Mouse (Mus musculus) liver, embryonic 14.5 days (tissue): Measurements from ENCODE around the gene Map7. TPM values are rescaled to one million over a fixed set of nuclear protein-coding genes. Genes with fewer than 3 reads are reported as not detected.

ENCODE experiments used
- ATAC-seq: fragments of 200-750 bp; cut with Nextera tagmentation; 2 replicates; pipeline ENCODE4 v1.8.0; 2017; ENCODE audit warnings: moderate number of reproducible peaks, mild to moderate bottlenecking, moderate library complexity; ENCODE audit not compliant: insufficient read depth
- DNase-seq, 3 experiments: peaks; one replicate each; pipeline ENCODE4 v3.0.0-alpha.2; 2012 to 2013; ENCODE audit warnings: low read depth in 3 of 3, low spot score in 3 of 3
- H3K27ac ChIP-seq: fragments of 300-500 bp; sonication (generic); 2 replicates; pipeline ENCODE4 v1.5.1; 2014; ENCODE audit warnings: moderate library complexity, mild to moderate bottlenecking, control low read depth, inconsistent platforms
- H3K27me3 ChIP-seq: fragments of 300-500 bp; sonication (generic); 2 replicates; pipeline ENCODE4 v1.6.1; 2014; ENCODE audit warnings: mild to moderate bottlenecking, low read length, moderate library complexity; ENCODE audit not compliant: control insufficient read depth, insufficient read depth
- H3K36me3 ChIP-seq: fragments of 300-500 bp; sonication (generic); replicated peaks from 2 replicates; pipeline ENCODE4 v1.6.1; 2014; ENCODE audit warnings: low read depth; ENCODE audit not compliant: control insufficient read depth, insufficient read depth
- H3K4me1 ChIP-seq, 2 experiments: fragments of 200-500 bp in 1 of 2; fragments of 300-500 bp in 1 of 2; sonication (generic) in 1 of 2; replicated peaks; 2 replicates each; pipeline ENCODE4 v1.6.1; 2012 to 2014; ENCODE audit warnings: antibody characterized with exemption in 1 of 2, inconsistent platforms in 1 of 2, low read length in 1 of 2; ENCODE audit not compliant: control insufficient read depth in 2 of 2, insufficient read depth in 2 of 2
- H3K4me2 ChIP-seq: fragments of 300-500 bp; sonication (generic); 2 replicates; pipeline ENCODE4 v1.6.1; 2014; ENCODE audit warnings: low read depth, mild to moderate bottlenecking, control low read depth, moderate library complexity
- H3K4me3 ChIP-seq, 2 experiments: fragments of 200-500 bp in 1 of 2; fragments of 300-500 bp in 1 of 2; sonication (generic) in 1 of 2; 2 replicates each; pipeline ENCODE4 v1.5.1; 2012 to 2014; ENCODE audit warnings: low read depth in 2 of 2, low read length in 2 of 2, mild to moderate bottlenecking in 2 of 2, control low read depth in 1 of 2, inconsistent platforms in 1 of 2, moderate library complexity in 1 of 2; ENCODE audit not compliant: insufficient read depth in 1 of 2
- H3K9ac ChIP-seq: fragments of 300-500 bp; sonication (generic); replicated peaks from 2 replicates; pipeline ENCODE4 v1.6.1; 2014; ENCODE audit warnings: mild to moderate bottlenecking, control low read depth, moderate library complexity
- H3K9me3 ChIP-seq: fragments of 300-500 bp; sonication (generic); 2 replicates; pipeline ENCODE4 v1.6.1; 2016; ENCODE audit warnings: low read length, mixed read lengths; ENCODE audit not compliant: control insufficient read depth
- CTCF ChIP-seq: IDR thresholded peaks from 2 replicates; pipeline ENCODE4 v1.5.1; 2016; ENCODE audit warnings: antibody characterized with exemption, low read depth, control low read depth
- EP300 ChIP-seq: IDR thresholded peaks from 2 replicates; pipeline ENCODE4 v1.6.1; 2016; ENCODE audit warnings: antibody characterized with exemption, low read depth
- WGBS: fragments of 180-500 bp; shearing (Covaris S2); extraction: QIAGEN DNeasy Blood & Tissue Kit; methylation state at CpG from one replicate; pipeline ENCODE4 v1.1.7; 2014; ENCODE audit not compliant: insufficient replicate concordance; 5-methylcytosine and 5-hydroxymethylcytosine counted together
- polyA plus RNA-seq, 2 experiments: library from polyadenylated mRNA; depleted of rRNA in 1 of 2; stranded (reverse) in 1 of 2; unstranded in 1 of 2; fragments of >200 nt; fragmentation: Nextera tagmentation in 1 of 2; extraction: Ambion mirVana in 1 of 2; gene quantifications; 2 replicates each; pipeline versions ENCODE4 v1.2.1 to v1.2.3; 2012 to 2014

Map7 gene
- polyA plus RNA-seq, 2 experiments, result 2.2 to 2.3 TPM

- ATAC-seq, result no peak
- Histone ChIP-seq H3K9ac (no peak overlapping the region), H3K27me3 (no peaks in the 10 kb centered on the region), H3K4me1 (peaks cover 0 to 2% of the 10 kb centered on the region in 2 experiments; a peak in 2 of 4 replicates), H3K4me3 (no peak overlapping the region), H3K36me3 (no peaks in the 10 kb centered on the region), H3K4me2 (no peak overlapping the region), H3K27ac (no peak overlapping the region), H3K9me3 (no peaks in the 10 kb centered on the region)
- TF ChIP-seq CTCF, result no peak
- TF ChIP-seq EP300, result no peak
- WGBS, result 68% methylated on average over 17 of the region's 17 CpGs
- DNase-seq, result no peak
Measured at GRCm38 (mm10) chr10:20141376-20141775, 6.9 kb upstream of the Map7 start.

GRCm38 (mm10) chr10:20148773-20149120, 476 bp downstream of the Map7 start:
- 1% methylated on average over 54 of the region's 58 CpGs for WGBS
- Histone ChIP-seq H3K4me3 (peak overlapping the region; percentile 67 to 78), H3K36me3 (no peaks in the 10 kb centered on the region), H3K27ac (no peak overlapping the region), H3K9ac (peak overlapping the region; percentile 67), H3K4me2 (peak overlapping the region; percentile 88), H3K27me3 (peaks cover 28% of the 10 kb centered on the region), H3K4me1 (peaks cover 0 to 2% of the 10 kb centered on the region in 2 experiments; a peak in 1 of 4 replicates), H3K9me3 (no peaks in the 10 kb centered on the region)
- ATAC-seq (peak; percentile 87), DNase-seq (peak in 1 of 3 experiments; percentile 46)
- TF ChIP-seq CTCF, result no peak
- no peak for TF ChIP-seq EP300

GRCm38 (mm10) chr10:20149121-20149834, 1.0 kb downstream of the Map7 start:
- Histone ChIP-seq H3K4me2 (peak overlapping the region; percentile 88), H3K27me3 (peaks cover 28% of the 10 kb centered on the region), H3K4me3 (peak overlapping the region; percentile 67 to 78), H3K9ac (peak overlapping the region; percentile 67), H3K4me1 (peaks cover 0 to 2% of the 10 kb centered on the region in 2 experiments; a peak in 1 of 4 replicates), H3K27ac (no peak overlapping the region), H3K9me3 (no peaks in the 10 kb centered on the region), H3K36me3 (no peaks in the 10 kb centered on the region)
- TF ChIP-seq EP300 (no peak), CTCF (no peak)
- DNase-seq (no peak), ATAC-seq (peak; percentile 70)
- 1% methylated on average over 70 of the region's 74 CpGs for WGBS

GRCm38 (mm10) chr10:20149835-20150355, 1.6 kb downstream of the Map7 start:
- H3K27me3 ChIP-seq, result peaks cover 28% of the 10 kb centered on the region
- H3K36me3 ChIP-seq, result no peaks in the 10 kb centered on the region
- ATAC-seq (no peak), DNase-seq (no peak)
- H3K4me2 ChIP-seq, result peak overlapping the region; percentile 88
- H3K4me1 ChIP-seq, result peaks cover 0 to 2% of the 10 kb centered on the region in 2 experiments; a peak in 1 of 4 replicates
- TF ChIP-seq CTCF (no peak), EP300 (no peak)
- WGBS, result 3% methylated on average over 13 of the region's 13 CpGs
- H3K27ac ChIP-seq, result no peak overlapping the region
- no peak overlapping the region; the same call in 1 of the 2 replicates for H3K9ac ChIP-seq
- no peaks in the 10 kb centered on the region for H3K9me3 ChIP-seq
- peak overlapping the region; percentile 67 to 78 for H3K4me3 ChIP-seq

- DNase-seq (no peak), ATAC-seq (no peak)
- H3K9me3 ChIP-seq, result no peaks in the 10 kb centered on the region
- peaks cover 0 to 4% of the 10 kb centered on the region in 2 experiments; a peak in 1 of 4 replicates for H3K4me1 ChIP-seq
- no peak overlapping the region for H3K4me2 ChIP-seq
- WGBS, result 73% methylated on average over 1 of the region's 1 CpGs
- H3K4me3 ChIP-seq, result no peak overlapping the region
- peaks cover 28% of the 10 kb centered on the region for H3K27me3 ChIP-seq
- TF ChIP-seq EP300 (no peak), CTCF (no peak)
- no peak overlapping the region for H3K27ac ChIP-seq
- no peak overlapping the region for H3K9ac ChIP-seq
- H3K36me3 ChIP-seq, result no peaks in the 10 kb centered on the region
Measured at GRCm38 (mm10) chr10:20152131-20152530, 3.9 kb downstream of the Map7 start.
